11 mouse cellular contexts compared by ENCODE assay signal in the genomic region with DNA sequence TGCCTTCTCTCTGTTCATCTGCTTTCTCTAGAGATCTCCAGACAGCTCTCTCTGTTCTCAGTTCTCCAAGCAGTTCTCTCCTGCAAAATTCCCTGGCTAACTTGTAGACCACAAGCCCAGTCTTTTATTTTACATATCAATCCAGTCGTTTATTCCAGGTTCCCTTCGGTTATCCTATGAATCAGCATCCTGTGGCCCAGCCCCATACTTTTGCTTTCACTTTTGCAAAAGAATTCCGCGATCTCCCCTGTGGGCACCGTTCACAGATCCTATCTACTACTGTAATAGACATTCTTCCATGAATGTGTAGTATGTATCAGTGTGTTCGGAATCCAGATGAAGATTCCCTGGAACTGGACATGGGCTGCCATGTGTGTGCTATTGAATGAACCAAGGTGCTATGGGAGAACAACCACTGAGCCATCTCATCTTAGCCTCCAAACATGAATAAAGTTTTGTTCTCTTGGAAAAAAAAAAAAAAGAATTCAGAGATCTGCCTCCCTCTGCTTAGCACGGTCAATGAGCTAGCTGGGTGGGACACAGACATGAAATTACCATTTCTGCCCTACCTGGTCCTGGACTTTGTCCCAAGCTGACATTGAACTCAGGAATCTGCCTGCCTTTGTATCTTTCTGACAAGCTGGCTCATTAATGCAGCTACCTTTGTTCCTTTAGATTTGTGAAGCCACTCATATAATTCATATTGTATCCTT. TPM values are rescaled to one million over a fixed set of nuclear protein-coding genes. Genes with fewer than 3 reads are reported as not detected.
A peak's percentile ranks its signal among the peaks of the same experiment; 100 is the strongest.
DNase-seq lines count a peak whose midpoint lies in the region; ATAC-seq and TF ChIP-seq lines count a peak whose summit lies in the region.
"Had no signal": no experiment of that assay in that cellular context is flagged by ENCODE, and none has a peak within 500 bp of the region (broad histone marks: within the 10 kb centered on the region; RNA-seq: fewer than 3 reads in every experiment).

No protein-coding gene starts in this region.

- H3K4me3 ChIP-seq in lung, adult 2 months (replicated peaks; ENCODE audit: extremely low read depth, low read depth, low read length): peak overlapping the region; percentile 36
- 0 out of 2 replicates have a peak overlapping the region, but pooled peaks have one; percentile 11 for H3K4me3 ChIP-seq in small intestine, adult 2 months (ENCODE audit: low read depth, low read length)
- H3K4me3 ChIP-seq in midbrain, embryonic 16.5 days (ENCODE audit: low read depth, low read length): no peak overlapping the region
- H3K4me3 ChIP-seq: layer of hippocampus, adult 2 months had no signal

- WGBS in lung, adult 2 months: 30% methylated on average over 7 of the region's 7 CpGs
- 13% methylated on average over 7 of the region's 7 CpGs for WGBS in small intestine, adult 2 months
- WGBS in midbrain, embryonic 16.5 days: 82% methylated on average over 7 of the region's 7 CpGs

- peak; percentile 17 for DNase-seq in lung, adult 2 months
- no peak for DNase-seq in lung, postnatal 4 days
- peak; percentile 95 for DNase-seq in R1 (ENCODE audit: low read depth, low spot score)
- DNase-seq in induced T-regulatory cell, adult 2 months (ENCODE audit: low read depth): peak; percentile 66
- DNase-seq in layer of hippocampus, postnatal 36 days: no peak
- no peak for DNase-seq in embryo, embryonic 9.5 days (ENCODE audit: extremely low spot score)
- DNase-seq: cerebellum, adult 2 months; spleen, adult 18-20 months had no signal

- no peak overlapping the region for H3K4me2 ChIP-seq in midbrain, embryonic 16.5 days (ENCODE audit: low read length)

- no peaks in the 10 kb centered on the region for H3K9me3 ChIP-seq in midbrain, embryonic 16.5 days (replicated peaks; ENCODE audit: control insufficient read depth, low read length, poor library complexity, severe bottlenecking)

- H3K36me3 ChIP-seq in small intestine, adult 2 months (ENCODE audit: control insufficient read depth, insufficient read depth, low read length): no peaks in the 10 kb centered on the region
- no peaks in the 10 kb centered on the region for H3K36me3 ChIP-seq in midbrain, embryonic 16.5 days (ENCODE audit: control insufficient read depth, insufficient read depth, low read length)

- no peaks in the 10 kb centered on the region for H3K4me1 ChIP-seq in lung, adult 2 months (ENCODE audit: control insufficient read depth, insufficient read depth, low read length)
- peaks cover 7% of the 10 kb centered on the region for H3K4me1 ChIP-seq in small intestine, adult 2 months (ENCODE audit: control insufficient read depth, insufficient read depth, insufficient read length, low read length)
- no peaks in the 10 kb centered on the region for H3K4me1 ChIP-seq in midbrain, embryonic 16.5 days (ENCODE audit: control insufficient read depth, insufficient read depth, low read length)

- no peaks in the 10 kb centered on the region for H3K27me3 ChIP-seq in small intestine, adult 2 months (ENCODE audit: control insufficient read depth, insufficient read depth, low read length)
- no peaks in the 10 kb centered on the region for H3K27me3 ChIP-seq in midbrain, embryonic 16.5 days (ENCODE audit: control insufficient read depth, insufficient read depth, low read depth, low read length)

- no peak for ATAC-seq in midbrain, embryonic 16.5 days

- no peak overlapping the region for H3K9ac ChIP-seq in midbrain, embryonic 16.5 days (ENCODE audit: low read depth, low read length)

- no peak for TF ChIP-seq CTCF in lung, adult 2 months (IDR thresholded peaks at IDR 0.05; ENCODE audit: insufficient read depth, low read length)
- no peak for TF ChIP-seq CTCF in small intestine, adult 2 months (IDR thresholded peaks at IDR 0.05; ENCODE audit: extremely low read depth, insufficient read length, insufficient replicate concordance, low read depth, low read length)

- TF ChIP-seq POLR2A in lung, adult 2 months (IDR thresholded peaks at IDR 0.05; ENCODE audit: borderline replicate concordance, extremely low read depth, low read depth, low read length): no peak
- TF ChIP-seq POLR2A in small intestine, adult 2 months (IDR thresholded peaks at IDR 0.05; ENCODE audit: low read depth, low read length): no peak

- H3K27ac ChIP-seq in small intestine, adult 2 months (ENCODE audit: insufficient read depth, low read depth, low read length): peak overlapping the region; percentile 76
- no peak overlapping the region for H3K27ac ChIP-seq in midbrain, embryonic 16.5 days (ENCODE audit: low read length)
- H3K27ac ChIP-seq: layer of hippocampus, adult 2 months had no signal

RNA-seq across cellular contexts. Expression of a gene that starts 23.0 kb away (rescaled TPM):
- polyA plus RNA-seq in lung, adult 2 months (2012; rRNA removed): 3.5 and 5.8 TPM in 2 replicates
- polyA plus RNA-seq in small intestine, adult 2 months (2012; rRNA removed): 0.95 and 3.3 TPM in 2 replicates
- total RNA-seq in layer of hippocampus, postnatal 36 days (2021): 10 to 100 TPM; 40.2 to 44.2 TPM
- polyA plus RNA-seq in midbrain, embryonic 16.5 days (2015; fragmentation: Nextera tagmentation; extraction: Ambion mirVana): 12.2 and 13.4 TPM in 2 replicates

RNA-seq across cellular contexts. Expression of a gene that starts 40.9 kb away (rescaled TPM):
- 4.6 and 7.2 TPM in 2 replicates for polyA plus RNA-seq in lung, adult 2 months (2012; rRNA removed)
- 1.6 and 3.3 TPM in 2 replicates for polyA plus RNA-seq in small intestine, adult 2 months (2012; rRNA removed)
- 10 to 100 TPM; 12.6 to 13.9 TPM for total RNA-seq in layer of hippocampus, postnatal 36 days (2021)
- 7.3 and 7.7 TPM in 2 replicates for polyA plus RNA-seq in midbrain, embryonic 16.5 days (2015; fragmentation: Nextera tagmentation; extraction: Ambion mirVana)

RNA-seq across cellular contexts. Expression of a gene that starts 46.1 kb away (rescaled TPM):
- polyA plus RNA-seq in lung, adult 2 months (2012; rRNA removed): 4.0 and 4.6 TPM in 2 replicates
- polyA plus RNA-seq in small intestine, adult 2 months (2012; rRNA removed): 0.16 and 0.18 TPM in 2 replicates
- under 1 TPM; 0.32 to 0.78 TPM for total RNA-seq in layer of hippocampus, postnatal 36 days (2021)
- 1.2 and 1.5 TPM in 2 replicates for polyA plus RNA-seq in midbrain, embryonic 16.5 days (2015; fragmentation: Nextera tagmentation; extraction: Ambion mirVana)

Comparison
In these comparisons a context has a peak if more than half of its experiments do, and no peak if none do; other contexts are left out.
1. DNase-seq: peak in lung, adult 2 months (single experiment), R1 (single experiment) and induced T-regulatory cell, adult 2 months (single experiment); none in lung, postnatal 4 days (0 of 2), layer of hippocampus, postnatal 36 days (0 of 2) and embryo, embryonic 9.5 days (single experiment).